Mouse (Mus musculus) CH12.LX (cell line): ENCODE results near the gene Dnajc11. TPM values are rescaled to one million over a fixed set of nuclear protein-coding genes. Genes with fewer than 3 reads are reported as not detected.

Experiments used
- DNase-seq: peaks from one replicate; pipeline ENCODE4 v3.0.0-alpha.2; 2013; ENCODE audit errors: extremely low read depth
- H3K27ac ChIP-seq: 2 replicates; pipeline ENCODE4 v1.5.1; 2012; ENCODE audit warnings: low read depth, mild to moderate bottlenecking, control low read depth, moderate library complexity; ENCODE audit not compliant: insufficient read depth
- H3K27me3 ChIP-seq: replicated peaks from 2 replicates; pipeline ENCODE3; 2012; ENCODE audit warnings: inconsistent platforms
- H3K36me3 ChIP-seq, 2 experiments: replicated peaks in 1 of 2; 2 replicates each; pipeline versions ENCODE3 to v1.6.1; 2012; ENCODE audit warnings: inconsistent platforms in 1 of 2, low read length in 1 of 2, mild to moderate bottlenecking in 1 of 2, mixed read lengths in 1 of 2, moderate library complexity in 1 of 2; ENCODE audit not compliant: control insufficient read depth in 1 of 2, insufficient read depth in 1 of 2
- H3K4me1 ChIP-seq, 2 experiments: 2 replicates each; pipeline ENCODE4 v1.6.1; 2012; ENCODE audit warnings: inconsistent platforms in 1 of 2, moderate library complexity in 1 of 2; ENCODE audit not compliant: insufficient read depth in 2 of 2, control insufficient read depth in 1 of 2
- H3K4me2 ChIP-seq: 2 replicates; pipeline ENCODE4 v1.6.1; 2012; ENCODE audit warnings: low read depth, mild to moderate bottlenecking, control low read depth; ENCODE audit not compliant: poor library complexity, insufficient read depth, severe bottlenecking
- H3K4me3 ChIP-seq, 3 experiments: fragments of 150-350 bp in 1 of 3; sonication (generic) in 1 of 3; replicated peaks in 1 of 3; 2 replicates each; pipeline versions ENCODE3 to v1.5.1; 2011 to 2012; ENCODE audit warnings: low read depth in 2 of 3, low read length in 2 of 3, mild to moderate bottlenecking in 2 of 3, moderate library complexity in 2 of 3, control low read depth in 1 of 3, improper control_type of control experiment in 1 of 3, inconsistent platforms in 1 of 3, mixed read lengths in 1 of 3; ENCODE audit not compliant: poor library complexity in 1 of 3
- H3K79me2 ChIP-seq: replicated peaks from 2 replicates; pipeline ENCODE4 v1.6.1; 2012; ENCODE audit warnings: mild to moderate bottlenecking, moderate library complexity; ENCODE audit not compliant: control insufficient read depth, poor library complexity, insufficient read depth, severe bottlenecking; ENCODE audit errors: extremely low read depth
- H3K9ac ChIP-seq: 2 replicates; pipeline ENCODE4 v1.6.1; 2012; ENCODE audit warnings: low read depth, mild to moderate bottlenecking, control low read depth, moderate library complexity; ENCODE audit not compliant: insufficient read depth
- H3K9me3 ChIP-seq: replicated peaks from 2 replicates; pipeline ENCODE3; 2012; ENCODE audit warnings: low read length, inconsistent platforms, mixed read lengths
- BHLHE40 ChIP-seq: IDR thresholded peaks from 2 replicates; pipeline ENCODE4 v1.6.1; 2011; ENCODE audit warnings: mild to moderate bottlenecking, low read depth, low read length, improper control_type of control experiment
- CHD1 ChIP-seq: IDR thresholded peaks from 2 replicates; pipeline ENCODE4 v1.6.1; 2012; ENCODE audit warnings: low read depth, low read length, improper control_type of control experiment, inconsistent platforms
- CHD2 ChIP-seq: IDR thresholded peaks from 2 replicates; pipeline ENCODE4 v1.6.1; 2011; ENCODE audit warnings: low read length, improper control_type of control experiment
- CTCF ChIP-seq, 2 experiments: IDR thresholded peaks in 1 of 2; conservative IDR thresholded peaks in 1 of 2; 2 replicates each; pipeline ENCODE4 v1.5.1; 2011 to 2012; ENCODE audit warnings: low read depth in 2 of 2, low read length in 2 of 2, improper control_type of control experiment in 1 of 2, inconsistent platforms in 1 of 2, mild to moderate bottlenecking in 1 of 2, moderate library complexity in 1 of 2
- E2F4 ChIP-seq: IDR thresholded peaks from 2 replicates; pipeline ENCODE4 v1.6.1; 2011; ENCODE audit warnings: low read depth, low read length, improper control_type of control experiment; ENCODE audit not compliant: insufficient replicate concordance
- ELF1 ChIP-seq: IDR thresholded peaks from 2 replicates; pipeline ENCODE4 v1.6.1; 2014; ENCODE audit warnings: low read depth, mild to moderate bottlenecking, inconsistent platforms, low read length, improper control_type of control experiment
- EP300 ChIP-seq: IDR thresholded peaks from 2 replicates; pipeline ENCODE4 v1.6.1; 2011; ENCODE audit warnings: low read length, improper control_type of control experiment
- ETS1 ChIP-seq: conservative IDR thresholded peaks from 2 replicates; pipeline ENCODE4 v1.6.1; 2012; ENCODE audit warnings: low read depth, mild to moderate bottlenecking, inconsistent platforms, low read length, improper control_type of control experiment, moderate library complexity
- GABPA ChIP-seq: IDR thresholded peaks from 2 replicates; pipeline ENCODE4 v1.6.1; 2012; ENCODE audit warnings: low read depth, low read length, improper control_type of control experiment, inconsistent platforms; ENCODE audit not compliant: insufficient replicate concordance
- HCFC1 ChIP-seq: IDR thresholded peaks from 2 replicates; pipeline ENCODE4 v1.6.1; 2012; ENCODE audit warnings: low read depth, mild to moderate bottlenecking, inconsistent platforms, low read length, improper control_type of control experiment
- IRF4 ChIP-seq: IDR thresholded peaks from 2 replicates; pipeline ENCODE4 v1.6.1; 2014; ENCODE audit warnings: low read depth, mild to moderate bottlenecking, inconsistent platforms, low read length, improper control_type of control experiment
- JUN ChIP-seq: IDR thresholded peaks from 2 replicates; pipeline ENCODE4 v1.6.1; 2011; ENCODE audit warnings: low read depth, mild to moderate bottlenecking, low read length, improper control_type of control experiment, moderate library complexity; ENCODE audit not compliant: insufficient read depth
- JUND ChIP-seq: conservative IDR thresholded peaks from 2 replicates; pipeline ENCODE4 v1.6.1; 2011; ENCODE audit warnings: low read depth, low read length, improper control_type of control experiment
- KAT2A ChIP-seq: IDR thresholded peaks from 2 replicates; pipeline ENCODE4 v1.6.1; 2012; ENCODE audit warnings: low read length, improper control_type of control experiment, inconsistent platforms; ENCODE audit not compliant: insufficient replicate concordance
- MAFK ChIP-seq: IDR thresholded peaks from 2 replicates; pipeline ENCODE4 v1.6.1; 2011; ENCODE audit warnings: low read length, improper control_type of control experiment; ENCODE audit not compliant: insufficient replicate concordance
- MAX ChIP-seq: IDR thresholded peaks from 2 replicates; pipeline ENCODE4 v1.6.1; 2011; ENCODE audit warnings: low read length, improper control_type of control experiment
- MAZ ChIP-seq: IDR thresholded peaks from 2 replicates; pipeline ENCODE4 v1.6.1; 2012; ENCODE audit warnings: low read depth, mild to moderate bottlenecking, inconsistent platforms, low read length, improper control_type of control experiment, moderate library complexity
- MEF2A ChIP-seq: IDR thresholded peaks from 2 replicates; pipeline ENCODE4 v1.6.1; 2014; ENCODE audit warnings: low read depth, mild to moderate bottlenecking, inconsistent platforms, low read length, improper control_type of control experiment, borderline replicate concordance
- MXI1 ChIP-seq: IDR thresholded peaks from 2 replicates; pipeline ENCODE4 v1.6.1; 2011; ENCODE audit warnings: mild to moderate bottlenecking, low read depth, low read length, improper control_type of control experiment
- MYC ChIP-seq: IDR thresholded peaks from 2 replicates; pipeline ENCODE4 v1.6.1; 2011; ENCODE audit warnings: low read depth, mild to moderate bottlenecking, improper control_type of control experiment, low read length
- NELFE ChIP-seq: IDR thresholded peaks from 2 replicates; pipeline ENCODE4 v1.6.1; 2011; ENCODE audit warnings: low read depth, low read length, improper control_type of control experiment
- NRF1 ChIP-seq: IDR thresholded peaks from 2 replicates; pipeline ENCODE4 v1.6.1; 2014; ENCODE audit warnings: low read depth, mild to moderate bottlenecking, inconsistent platforms, low read length, improper control_type of control experiment, moderate library complexity
- PAX5 ChIP-seq: IDR thresholded peaks from 2 replicates; pipeline ENCODE4 v1.6.1; 2012; ENCODE audit warnings: low read length, inconsistent platforms, mixed read lengths
- POLR2A ChIP-seq: IDR thresholded peaks from 2 replicates; pipeline ENCODE4 v1.6.1; 2011; ENCODE audit warnings: low read depth, mild to moderate bottlenecking, improper control_type of control experiment, low read length
- POLR2AphosphoS2 ChIP-seq: IDR thresholded peaks from 2 replicates; pipeline ENCODE4 v1.6.1; 2011; ENCODE audit warnings: low read depth, low read length, improper control_type of control experiment
- RAD21 ChIP-seq: IDR thresholded peaks from 2 replicates; pipeline ENCODE4 v1.6.1; 2011; ENCODE audit warnings: low read depth, mild to moderate bottlenecking, low read length, improper control_type of control experiment, moderate library complexity
- RCOR1 ChIP-seq: conservative IDR thresholded peaks from 2 replicates; pipeline ENCODE4 v1.6.1; 2012; ENCODE audit warnings: low read depth, mild to moderate bottlenecking, inconsistent platforms, low read length, improper control_type of control experiment
- SIN3A ChIP-seq: IDR thresholded peaks from 2 replicates; pipeline ENCODE4 v1.6.1; 2012; ENCODE audit warnings: low read length, improper control_type of control experiment, inconsistent platforms
- SMC3 ChIP-seq: IDR thresholded peaks from 2 replicates; pipeline ENCODE4 v1.6.1; 2011; ENCODE audit warnings: low read depth, low read length, improper control_type of control experiment
- TBP ChIP-seq: conservative IDR thresholded peaks from 2 replicates; pipeline ENCODE4 v1.6.1; 2011; ENCODE audit warnings: low read depth, low read length, improper control_type of control experiment
- TCF12 ChIP-seq: IDR thresholded peaks from 2 replicates; pipeline ENCODE4 v1.6.1; 2014; ENCODE audit warnings: low read depth, mild to moderate bottlenecking, inconsistent platforms, low read length, improper control_type of control experiment
- UBTF ChIP-seq: IDR thresholded peaks from 2 replicates; pipeline ENCODE4 v1.6.1; 2012; ENCODE audit warnings: low read depth, mild to moderate bottlenecking, inconsistent platforms, low read length, improper control_type of control experiment, moderate library complexity
- USF1 ChIP-seq: IDR thresholded peaks from 2 replicates; pipeline ENCODE4 v1.6.1; 2014; ENCODE audit warnings: low read depth, mild to moderate bottlenecking, inconsistent platforms, low read length, improper control_type of control experiment
- USF2 ChIP-seq: conservative IDR thresholded peaks from 2 replicates; pipeline ENCODE4 v1.6.1; 2011; ENCODE audit warnings: low read depth, low read length, improper control_type of control experiment
- ZC3H11A ChIP-seq: IDR thresholded peaks from 2 replicates; pipeline ENCODE4 v1.6.1; 2012; ENCODE audit warnings: low read depth, mild to moderate bottlenecking, inconsistent platforms, low read length, improper control_type of control experiment
- ZKSCAN1 ChIP-seq: IDR thresholded peaks from 2 replicates; pipeline ENCODE4 v1.6.1; 2012; ENCODE audit warnings: low read depth, inconsistent platforms, low read length, improper control_type of control experiment, borderline replicate concordance
- ZMIZ1 ChIP-seq: IDR thresholded peaks from 2 replicates; pipeline ENCODE4 v1.6.1; 2012; ENCODE audit warnings: low read depth, mild to moderate bottlenecking, inconsistent platforms, low read length, improper control_type of control experiment
- ZNF384 ChIP-seq: IDR thresholded peaks from 2 replicates; pipeline ENCODE4 v1.6.1; 2012; ENCODE audit warnings: low read depth, low read length, improper control_type of control experiment, inconsistent platforms
- dilution Hi-C: fragments of 300-500 bp; cut with MboI; formaldehyde crosslinking; loops from 2 replicates; pipeline ENCODE4 v1.14.3; 2020; ENCODE audit warnings: low sequenced_read_pairs; ENCODE audit not compliant: extremely low pct_unique_long_range_greater_than_20kb, extremely low pct_ligation_motif_present
- in situ Hi-C: fragments of 300-500 bp; cut with MboI; formaldehyde crosslinking; loops from 3 replicates; pipeline ENCODE4 v1.14.3; 2019; ENCODE audit warnings: low sequenced_read_pairs, low pct_ligation_motif_present, low pct_unique_long_range_greater_than_20kb, mixed read lengths
- polyA plus RNA-seq: library from polyadenylated mRNA; unstranded; fragments of >175 nt; gene quantifications from 2 replicates; pipeline ENCODE4 v1.2.1, GENCODE M21; 2012; ENCODE audit warnings: low read depth; ENCODE audit not compliant: insufficient read length
- total RNA-seq, 2 experiments: library from RNA; depleted of rRNA; stranded (reverse); fragments of 300-350 nt in 1 of 2; fragments of >200 nt in 1 of 2; gene quantifications; 2 replicates each; pipeline ENCODE4 v1.2.3; 2012 to 2014

Dnajc11 gene
- total and polyA plus RNA-seq, 3 experiments = 63.5 to 102 (median 75.6) TPM

DNA sequence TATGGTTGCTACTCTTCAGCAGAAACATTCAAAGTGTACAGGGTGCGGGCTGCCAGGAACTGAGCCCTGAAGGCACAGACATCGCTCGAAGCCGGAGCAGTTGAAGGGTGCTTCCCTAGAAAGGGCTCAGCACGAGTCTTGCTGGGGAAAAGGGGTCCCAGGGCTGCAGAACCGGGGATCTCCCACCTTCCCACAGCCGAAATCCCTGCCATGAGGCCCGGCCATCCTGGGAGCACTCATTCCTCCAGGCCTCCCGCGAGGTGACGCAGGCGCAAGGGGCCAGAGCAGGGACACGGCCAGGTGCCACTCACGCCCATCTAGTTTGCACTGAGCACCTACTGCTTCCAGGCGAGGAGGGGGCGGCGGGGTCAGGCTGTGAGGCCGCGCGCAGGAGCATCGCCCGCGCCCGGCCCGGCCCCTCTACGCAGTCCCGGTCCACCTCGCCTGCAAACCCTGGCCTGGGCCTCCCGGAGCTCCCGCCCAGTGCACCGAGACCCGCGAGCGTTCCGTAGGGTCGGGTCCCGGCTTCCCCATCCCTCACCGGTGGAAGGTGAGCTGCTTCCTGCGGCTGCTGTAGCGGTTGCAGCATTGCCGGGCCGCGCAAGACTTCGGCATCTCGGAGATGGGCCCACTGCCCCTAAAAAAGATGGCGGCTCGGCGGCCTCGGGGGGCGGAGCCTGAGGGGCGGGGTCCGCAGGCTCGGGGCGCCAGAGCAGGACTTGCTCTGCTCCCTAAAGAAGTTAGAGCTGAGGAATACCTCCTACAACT is 55.0 kb downstream of the Dnajc11 start, which contains the start of gene Thap3:
Gene Thap3 (minus strand): TSS at position 656 of the 768 bp plus-strand sequence.
- peaks cover 40 to 61% of the 10 kb centered on the region in 2 experiments for H3K36me3 ChIP-seq
- dilution Hi-C loops (no loop called here), in situ Hi-C loops (no loop called here)
- peak within 1 kb of the TSS; percentile 82 for H3K4me2 ChIP-seq
- peak within 1 kb of the TSS; percentile 51; the same call in 1 of the 2 replicates for H3K27ac ChIP-seq
- peaks cover 10% of the 10 kb centered on the region for H3K79me2 ChIP-seq
- peak within 1 kb of the TSS; percentile 47 for H3K9ac ChIP-seq
- H3K4me1 ChIP-seq = peaks cover 7 to 26% of the 10 kb centered on the region in 2 experiments; a peak in 3 of 4 replicates
- peak; percentile 69 for TF ChIP-seq POLR2A
- TF ChIP-seq RAD21 = no peak
- peak; percentile 67 for TF ChIP-seq NRF1
- peak; percentile 37; the same call in 1 of the 2 replicates for TF ChIP-seq POLR2AphosphoS2
- TF ChIP-seq PAX5 = no peak
- no peak for TF ChIP-seq ZMIZ1
- no peak for TF ChIP-seq TBP
- no peak for TF ChIP-seq E2F4
- no peak for TF ChIP-seq ZNF384
- TF ChIP-seq MAFK = no peak
- TF ChIP-seq ELF1 = 0 out of 2 replicates have a peak, but pooled peaks have one; percentile 17
- 0 out of 2 replicates have a peak, but pooled peaks have one; percentile 20 for TF ChIP-seq MAZ
- TF ChIP-seq SIN3A = no peak
- TF ChIP-seq IRF4 = no peak
- no peak for TF ChIP-seq CHD2
- TF ChIP-seq BHLHE40 = no peak
- TF ChIP-seq MEF2A = no peak
- TF ChIP-seq GABPA = no peak
- peak; percentile 56; the same call in 1 of the 2 replicates for TF ChIP-seq NELFE
- peak; percentile 41; the same call in 1 of the 2 replicates for TF ChIP-seq TCF12
- TF ChIP-seq SMC3 = no peak
- no peak for TF ChIP-seq USF2
- no peak for TF ChIP-seq MYC
- TF ChIP-seq EP300 = no peak
- peak; percentile 78 for TF ChIP-seq HCFC1
- no peak; the same call in 1 of the 2 replicates for TF ChIP-seq MXI1
- TF ChIP-seq ZKSCAN1 = no peak
- TF ChIP-seq CHD1 = no peak
- no peak for TF ChIP-seq RCOR1
- no peak for TF ChIP-seq JUN
- TF ChIP-seq ETS1 = no peak
- no peak for TF ChIP-seq MAX
- peak; percentile 63; the same call in 1 of the 2 replicates for TF ChIP-seq UBTF
- TF ChIP-seq USF1 = no peak
- no peak for TF ChIP-seq CTCF (conservative IDR thresholded peaks at IDR 0.05 in 1 of 2, IDR thresholded peaks at IDR 0.05 in 1 of 2; ENCODE audit: low read depth in 2 of 2, low read length in 2 of 2)
- TF ChIP-seq KAT2A = 0 out of 2 replicates have a peak, but pooled peaks have one; percentile 28
- no peak for TF ChIP-seq ZC3H11A
- no peak for TF ChIP-seq JUND
- TF ChIP-seq, all 38 proteins: peak for 10
- H3K9me3 ChIP-seq = no peaks in the 10 kb centered on the region
- H3K27me3 ChIP-seq = no peaks in the 10 kb centered on the region
- peak; percentile 58 for DNase-seq
- H3K4me3 ChIP-seq = peak within 1 kb of the TSS; percentile 83 to 90 (median 86)
